Mouse (Mus musculus): ENCODE data around the gene Colgalt1. TPM values are rescaled to one million over a fixed set of nuclear protein-coding genes. Genes with fewer than 3 reads are reported as not detected.

Colgalt1 gene
- polyA plus RNA-seq (2017; shearing (Covaris generic)): 30.8 TPM

GRCm38 (mm10) chr8:71610822-71611651, at the start of gene Colgalt1:
Gene Colgalt1 (plus strand): TSS chr8:71610998.

DNA sequence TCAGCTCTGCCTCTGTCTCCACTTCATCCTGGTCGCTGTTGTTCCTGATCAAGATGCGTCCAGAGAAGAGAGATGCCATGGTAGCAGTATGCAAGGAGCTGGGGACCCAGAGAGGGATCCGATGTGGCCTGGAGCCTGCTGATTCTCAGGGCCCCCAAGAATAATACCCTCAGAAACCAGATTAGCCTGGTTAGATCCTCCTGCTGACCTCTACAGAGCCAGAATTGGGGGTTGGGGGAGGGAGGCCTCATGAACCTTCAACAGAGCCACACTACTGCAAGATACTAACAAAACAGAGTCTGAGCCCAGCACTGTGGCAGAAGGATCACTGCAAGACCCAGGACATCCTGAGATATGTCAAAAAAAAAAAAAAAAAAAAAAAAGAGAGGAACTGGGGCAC, 44.3 kb upstream of the Colgalt1 start, which contains the start of gene Nxnl1:
Nxnl1 (minus strand) TSS at position 101 of the 400 bp plus-strand sequence.

GRCm38 (mm10) chr8:71568387-71568937, 42.3 kb upstream of the Colgalt1 start, which contains the start of gene Slc27a1:
Gene Slc27a1 (plus strand): TSS chr8:71568882.

DNA sequence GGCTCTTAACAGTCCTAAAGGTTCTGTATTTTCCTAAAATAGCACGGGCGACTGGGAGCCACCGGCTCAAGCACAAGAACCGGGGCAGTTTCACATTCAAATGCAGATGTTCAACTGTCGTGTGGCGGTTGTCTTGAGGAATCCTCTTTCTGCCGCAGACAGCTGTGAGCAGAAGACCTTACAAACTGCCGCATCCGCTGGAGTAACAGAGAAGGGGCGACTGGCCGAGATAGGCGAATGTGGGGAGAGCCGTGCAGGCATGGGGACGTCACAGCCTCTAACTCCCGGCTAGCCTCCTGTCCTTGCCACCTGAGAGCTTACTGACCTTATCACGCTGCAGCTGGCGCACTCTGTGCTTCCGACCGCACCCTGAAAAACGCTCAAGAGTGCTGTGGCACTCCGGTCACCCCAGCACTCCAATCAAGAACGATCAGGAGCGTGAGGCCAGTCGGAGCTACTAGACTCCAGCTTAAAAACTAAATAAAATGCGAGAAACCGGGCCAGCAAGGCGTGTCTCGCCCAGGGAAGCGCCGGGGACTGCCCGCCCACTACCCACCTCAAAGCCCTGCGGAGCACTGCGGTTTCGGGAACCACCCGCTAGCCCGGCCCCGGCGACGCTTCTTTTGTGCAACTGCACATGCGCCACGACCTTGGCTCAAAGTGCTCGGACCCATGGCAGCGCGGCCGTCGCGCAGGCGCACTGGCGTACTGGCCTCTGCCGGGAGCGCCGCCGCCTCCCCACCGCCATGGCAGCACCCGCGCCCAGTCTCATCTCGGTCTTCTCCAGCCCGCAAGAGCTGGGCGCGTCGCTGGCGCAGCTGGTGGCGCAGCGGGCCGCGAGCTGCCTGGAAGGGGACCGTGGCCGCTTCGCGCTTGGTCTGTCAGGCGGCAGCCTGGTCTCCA, 19.1 kb upstream of the Colgalt1 start, which contains the start of gene Pgls:
Pgls (plus strand) TSS at position 706 of the 903 bp plus-strand sequence.

DNA sequence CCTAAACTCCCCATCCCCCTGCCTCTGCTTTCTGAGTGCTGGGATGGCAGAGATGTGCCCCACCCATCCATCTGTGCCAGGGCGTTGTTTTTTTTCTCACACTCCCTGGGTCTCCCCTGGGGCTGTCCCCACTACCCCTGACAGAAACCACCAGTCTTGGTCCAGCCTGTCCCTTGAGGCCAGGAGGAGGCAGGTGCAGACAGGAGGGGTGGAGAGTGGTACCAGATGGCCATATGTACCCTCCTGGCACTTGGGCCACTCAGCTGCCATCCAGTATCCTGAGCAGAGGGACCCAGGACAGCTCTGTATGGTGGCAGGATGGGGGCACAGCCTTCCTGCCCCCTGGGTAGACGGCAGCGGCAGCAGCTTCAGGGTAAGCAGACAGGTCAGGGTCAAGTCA, 13.3 kb upstream of the Colgalt1 start, which contains the start of gene Fam129c:
Fam129c (plus strand) TSS at position 198 of the 400 bp plus-strand sequence.

GRCm38 (mm10) chr8:71671549-71671965, 60.8 kb downstream of the Colgalt1 start, which contains the start of gene Unc13a:
Gene Unc13a (minus strand): TSS chr8:71671757.

Other genes starting within 250 kb of the Colgalt1 start
- 205 TPM for gene Use1, start 244.2 kb upstream of the Colgalt1 start, polyA plus RNA-seq (2017; shearing (Covaris generic))
- 20.8 TPM for gene Ocel1, start 239.7 kb upstream of the Colgalt1 start, polyA plus RNA-seq (2017; shearing (Covaris generic))
- 7.0 TPM for gene Nr2f6, start 229.0 kb upstream of the Colgalt1 start, polyA plus RNA-seq (2017; shearing (Covaris generic))
- 0.09 TPM for gene Ushbp1, start 215.2 kb upstream of the Colgalt1 start, polyA plus RNA-seq (2017; shearing (Covaris generic))
- gene Babam1, start 214.1 kb upstream of the Colgalt1 start, polyA plus RNA-seq (2017; shearing (Covaris generic)): 70.4 TPM
- gene Ankle1, start 205.0 kb upstream of the Colgalt1 start, polyA plus RNA-seq (2017; shearing (Covaris generic)): 0.52 TPM
- gene Abhd8, start 147.3 kb upstream of the Colgalt1 start, polyA plus RNA-seq (2017; shearing (Covaris generic)): 103 TPM
- gene Mrpl34, start 146.0 kb upstream of the Colgalt1 start, polyA plus RNA-seq (2017; shearing (Covaris generic)): 23.3 TPM
- 138 TPM for gene Dda1, start 141.8 kb upstream of the Colgalt1 start, polyA plus RNA-seq (2017; shearing (Covaris generic))
- 15.7 TPM for gene Ano8, start 125.0 kb upstream of the Colgalt1 start, polyA plus RNA-seq (2017; shearing (Covaris generic))
- 4.0 TPM for gene Gtpbp3, start 122.9 kb upstream of the Colgalt1 start, polyA plus RNA-seq (2017; shearing (Covaris generic))
- gene Plvap, start 99.2 kb upstream of the Colgalt1 start, polyA plus RNA-seq (2017; shearing (Covaris generic)): not detected
- gene Ccdc194, start 85.3 kb upstream of the Colgalt1 start, polyA plus RNA-seq (2017; shearing (Covaris generic)): not detected
- 73.2 TPM for gene Bst2, start 73.5 kb upstream of the Colgalt1 start, polyA plus RNA-seq (2017; shearing (Covaris generic))
- 58.6 TPM for gene Mvb12a, start 68.1 kb upstream of the Colgalt1 start, polyA plus RNA-seq (2017; shearing (Covaris generic))
- gene Tmem221, start 52.1 kb upstream of the Colgalt1 start, polyA plus RNA-seq (2017; shearing (Covaris generic)): 5.7 TPM
- 0.50 TPM for gene Nxnl1, start 44.4 kb upstream of the Colgalt1 start, polyA plus RNA-seq (2017; shearing (Covaris generic))
- 18.4 TPM for gene Slc27a1, start 42.1 kb upstream of the Colgalt1 start, polyA plus RNA-seq (2017; shearing (Covaris generic))
- gene Pgls, start 18.8 kb upstream of the Colgalt1 start, polyA plus RNA-seq (2017; shearing (Covaris generic)): 79.8 TPM
- 4.3 TPM for gene Fam129c, start 13.3 kb upstream of the Colgalt1 start, polyA plus RNA-seq (2017; shearing (Covaris generic))
- 0.15 TPM for gene Unc13a, start 60.8 kb downstream of the Colgalt1 start, polyA plus RNA-seq (2017; shearing (Covaris generic))
- 80.1 TPM for gene Jak3, start 65.3 kb downstream of the Colgalt1 start, polyA plus RNA-seq (2017; shearing (Covaris generic))
- gene Insl3, start 78.2 kb downstream of the Colgalt1 start, polyA plus RNA-seq (2017; shearing (Covaris generic)): 22.9 TPM
- gene B3gnt3, start 90.8 kb downstream of the Colgalt1 start, polyA plus RNA-seq (2017; shearing (Covaris generic)): 3.0 TPM
- gene Fcho1, start 114.7 kb downstream of the Colgalt1 start, polyA plus RNA-seq (2017; shearing (Covaris generic)): 154 TPM

Measured in effector memory CD4-positive, alpha-beta T cell, adult 5 months (primary cell).